Mouse (Mus musculus): ENCODE measurements around the gene Atp6v1g3. TPM values are rescaled to one million over a fixed set of nuclear protein-coding genes. Genes with fewer than 3 reads are reported as not detected.

Atp6v1g3 gene
- polyA plus RNA-seq, 1 experiment = not detected

DNA sequence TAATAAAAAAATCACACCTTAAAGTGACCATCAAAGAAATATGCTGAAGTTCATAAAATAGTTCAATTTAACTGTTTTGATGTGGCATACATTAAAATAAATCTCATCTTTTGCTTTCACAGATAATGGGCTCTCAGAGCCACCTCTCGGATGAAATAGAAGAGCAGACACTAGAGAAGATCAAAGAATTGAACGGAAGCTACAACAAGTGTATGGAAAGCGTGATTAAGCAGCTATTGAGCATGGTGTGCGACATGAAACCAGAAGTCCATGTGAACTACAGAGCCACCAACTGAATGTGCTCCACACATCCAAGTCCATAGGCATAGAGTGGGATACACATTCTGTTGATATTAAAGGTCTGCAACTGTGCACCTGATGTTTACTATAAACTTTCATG is 14.1 kb downstream of the Atp6v1g3 start:
- no peak overlapping the region for H3K4me3 ChIP-seq (ENCODE audit: insufficient read depth, low read length)
- TF ChIP-seq CTCF (IDR thresholded peaks at IDR 0.05; ENCODE audit: borderline replicate concordance, insufficient read depth, low read length) = no peak
- no peak for TF ChIP-seq POLR2A (IDR thresholded peaks at IDR 0.05; ENCODE audit: low read depth, low read length)

DNA sequence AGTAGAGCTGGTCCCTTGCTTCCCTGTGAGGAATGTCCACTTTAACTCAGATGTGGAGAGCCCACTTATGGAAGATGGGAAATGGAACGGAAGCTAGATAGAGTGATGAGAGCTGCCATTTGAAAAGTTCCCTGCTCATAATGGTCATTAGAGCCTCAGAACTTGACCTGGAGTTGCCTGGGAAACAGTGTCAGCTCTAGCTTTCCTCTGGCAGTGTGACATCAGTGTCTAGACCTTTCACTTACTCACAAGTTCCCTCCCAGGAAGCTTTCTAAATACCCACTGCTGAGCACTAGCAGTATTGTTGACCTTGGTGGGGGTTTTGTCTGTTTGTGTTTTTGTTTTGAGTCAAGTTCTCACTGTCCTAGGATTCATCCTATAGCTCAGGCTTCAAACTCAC is 15.2 kb downstream of the Atp6v1g3 start:
- Histone ChIP-seq H3K27ac (ENCODE audit: insufficient read depth, low read length) (peak overlapping the region; percentile 13; the same call in 1 of the 2 replicates), H3K4me3 (ENCODE audit: insufficient read depth, low read length) (no peak overlapping the region)
- TF ChIP-seq CTCF (IDR thresholded peaks at IDR 0.05; ENCODE audit: borderline replicate concordance, insufficient read depth, low read length) = no peak
- TF ChIP-seq POLR2A (IDR thresholded peaks at IDR 0.05; ENCODE audit: low read depth, low read length) = no peak

More for the DNA sequence above, 14.1 kb downstream of the Atp6v1g3 start:
- Histone ChIP-seq H3K27ac (ENCODE audit: insufficient read depth, low read length) (no peak overlapping the region), H3K4me1 (ENCODE audit: control insufficient read depth, insufficient read depth, low read length) (peaks cover 10% of the 10 kb centered on the region)

DNA sequence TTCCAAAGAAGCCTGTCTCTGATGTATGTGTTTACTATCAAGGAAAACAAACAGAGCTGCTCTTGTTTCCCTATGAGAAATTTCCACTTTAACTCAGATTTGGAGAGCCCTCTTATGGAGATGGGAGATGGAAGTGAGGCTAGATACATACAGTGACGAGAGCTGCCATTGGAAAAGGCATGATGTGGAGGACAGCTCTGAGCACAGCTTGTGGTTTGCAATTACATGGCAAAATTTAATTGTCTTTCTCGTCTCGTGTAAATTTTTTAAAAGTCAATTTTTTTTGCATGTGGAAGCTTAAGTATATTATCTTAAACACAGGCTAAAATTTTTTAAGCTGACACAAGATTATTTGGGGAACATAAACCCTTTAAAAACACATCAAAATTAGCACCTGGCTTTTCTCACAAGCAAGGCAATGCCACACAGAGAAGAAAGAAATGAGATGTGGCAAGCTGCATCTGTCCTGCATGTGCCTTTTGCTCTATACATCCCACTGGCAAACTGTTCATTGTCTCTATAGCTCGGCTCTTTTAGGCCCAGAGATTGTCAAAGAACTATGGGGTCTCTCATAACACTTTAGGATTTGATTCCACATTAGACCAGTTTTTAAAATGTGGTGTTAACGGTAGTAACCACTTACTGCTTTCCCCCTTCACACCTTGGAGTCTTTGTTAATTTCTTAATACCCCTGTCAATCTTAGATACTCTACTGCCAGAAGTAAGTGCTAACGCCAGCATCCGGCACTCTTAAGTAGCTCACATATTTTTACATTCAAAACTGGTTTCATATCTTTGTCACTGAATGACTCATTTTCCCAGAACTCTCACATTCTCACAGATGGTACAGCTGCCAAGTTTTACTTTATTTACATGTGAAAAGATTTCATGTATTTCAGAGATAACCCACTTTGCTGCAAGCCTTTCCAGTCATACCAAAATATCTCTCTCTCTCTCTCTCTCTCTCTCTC is 16.2 kb downstream of the Atp6v1g3 start:
- TF ChIP-seq CTCF (IDR thresholded peaks at IDR 0.05; ENCODE audit: borderline replicate concordance, insufficient read depth, low read length) (no peak), POLR2A (IDR thresholded peaks at IDR 0.05; ENCODE audit: low read depth, low read length) (no peak)
- Histone ChIP-seq H3K4me3 (ENCODE audit: insufficient read depth, low read length) (no peak overlapping the region), H3K27ac (ENCODE audit: insufficient read depth, low read length) (peak overlapping the region; percentile 40), H3K4me1 (ENCODE audit: control insufficient read depth, insufficient read depth, low read length) (peaks cover 10% of the 10 kb centered on the region)

More for the DNA sequence above, 15.2 kb downstream of the Atp6v1g3 start:
- peaks cover 10% of the 10 kb centered on the region for H3K4me1 ChIP-seq (ENCODE audit: control insufficient read depth, insufficient read depth, low read length)

DNA sequence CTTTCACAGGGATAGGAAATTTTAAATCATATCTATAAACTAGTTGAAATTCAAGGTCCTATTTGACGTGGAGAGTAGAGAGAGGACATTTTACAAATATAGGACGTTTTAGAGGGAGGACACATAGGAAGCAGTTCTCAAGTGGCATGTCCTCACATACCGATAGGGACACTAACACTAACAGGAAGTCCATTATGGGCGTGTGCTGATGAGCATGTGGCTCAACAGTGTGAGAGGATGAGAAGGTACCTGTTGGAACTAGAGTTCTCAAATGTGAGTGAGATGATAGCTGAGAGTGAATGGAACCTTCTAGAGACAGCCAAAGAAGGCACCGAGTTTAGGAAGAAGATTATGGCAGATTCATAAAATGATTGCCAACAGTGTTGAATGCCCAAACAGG is 17.9 kb downstream of the Atp6v1g3 start:
- no peak overlapping the region for H3K4me3 ChIP-seq (ENCODE audit: insufficient read depth, low read length)
- H3K4me1 ChIP-seq (ENCODE audit: control insufficient read depth, insufficient read depth, low read length) = peaks cover 10% of the 10 kb centered on the region
- TF ChIP-seq CTCF (IDR thresholded peaks at IDR 0.05; ENCODE audit: borderline replicate concordance, insufficient read depth, low read length) = no peak
- no peak for TF ChIP-seq POLR2A (IDR thresholded peaks at IDR 0.05; ENCODE audit: low read depth, low read length)
- H3K27ac ChIP-seq (ENCODE audit: insufficient read depth, low read length) = no peak overlapping the region

DNA sequence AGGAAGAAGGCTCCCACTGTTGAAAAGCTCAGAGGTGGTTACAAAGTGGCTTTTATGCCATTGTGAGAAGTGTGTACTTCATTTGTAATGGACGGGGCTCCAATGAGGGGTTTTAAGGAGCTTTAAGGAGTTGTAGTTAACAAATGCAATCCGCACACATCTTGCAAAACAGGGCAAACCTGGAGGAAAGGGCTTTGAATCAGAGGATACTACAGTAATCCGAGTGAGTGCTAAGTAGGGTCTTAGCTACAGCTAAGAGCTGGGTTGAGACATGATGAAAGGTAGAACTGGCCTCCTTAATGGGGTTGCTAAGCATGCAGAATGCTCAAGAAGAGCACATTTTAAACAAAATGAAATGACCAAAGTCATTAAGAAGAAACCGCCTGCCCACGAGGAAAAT is 20.9 kb downstream of the Atp6v1g3 start:
- peaks cover 5% of the 10 kb centered on the region for H3K4me1 ChIP-seq (ENCODE audit: control insufficient read depth, insufficient read depth, low read length)
- H3K4me3 ChIP-seq (ENCODE audit: insufficient read depth, low read length) = no peak overlapping the region
- TF ChIP-seq CTCF (IDR thresholded peaks at IDR 0.05; ENCODE audit: borderline replicate concordance, insufficient read depth, low read length) = no peak
- TF ChIP-seq POLR2A (IDR thresholded peaks at IDR 0.05; ENCODE audit: low read depth, low read length) = no peak
- H3K27ac ChIP-seq (ENCODE audit: insufficient read depth, low read length) = no peak overlapping the region

DNA sequence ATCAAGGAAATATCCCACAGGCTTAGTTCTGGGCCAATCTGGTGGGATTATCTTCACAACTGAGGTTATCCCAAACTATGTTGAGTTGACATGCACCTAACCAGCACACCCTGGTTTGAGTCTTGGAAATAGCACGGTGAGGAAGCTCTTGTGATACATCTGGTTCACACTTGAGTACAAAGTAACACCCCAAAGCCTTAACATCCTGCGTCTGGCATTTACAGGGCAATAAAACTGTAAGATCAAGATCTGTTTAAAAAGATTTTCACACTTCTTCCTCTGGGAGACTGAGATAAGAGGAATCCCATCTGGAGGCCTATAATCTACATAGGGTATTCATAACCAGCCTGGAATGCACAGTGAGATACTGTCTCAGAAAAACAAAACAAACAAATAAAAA is 24.6 kb downstream of the Atp6v1g3 start:
- no peaks in the 10 kb centered on the region for H3K4me1 ChIP-seq (ENCODE audit: control insufficient read depth, insufficient read depth, low read length)
- TF ChIP-seq CTCF (IDR thresholded peaks at IDR 0.05; ENCODE audit: borderline replicate concordance, insufficient read depth, low read length) (no peak), POLR2A (IDR thresholded peaks at IDR 0.05; ENCODE audit: low read depth, low read length) (no peak)
- no peak overlapping the region for H3K27ac ChIP-seq (ENCODE audit: insufficient read depth, low read length)
- H3K4me3 ChIP-seq (ENCODE audit: insufficient read depth, low read length) = no peak overlapping the region

DNA sequence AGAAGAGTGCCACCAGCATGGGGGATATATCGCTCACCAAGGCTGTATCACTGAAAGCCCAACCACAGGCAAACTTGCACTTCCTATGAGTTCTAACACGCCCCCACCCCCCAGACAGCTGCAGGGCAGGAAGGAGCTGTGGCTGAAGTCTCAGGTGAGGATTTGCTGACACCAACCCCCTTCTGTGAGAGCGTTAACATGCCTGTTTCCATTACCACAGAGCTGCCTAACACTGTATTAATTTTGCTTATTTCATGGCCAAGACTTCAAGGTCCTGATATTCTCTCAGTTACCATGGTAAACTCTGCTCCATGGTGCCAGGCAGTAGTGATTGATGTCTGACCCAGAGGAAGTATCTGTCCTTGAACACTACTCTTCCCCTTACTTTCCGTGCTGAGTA is 26.0 kb downstream of the Atp6v1g3 start:
- no peak overlapping the region for H3K4me3 ChIP-seq (ENCODE audit: insufficient read depth, low read length)
- TF ChIP-seq POLR2A (IDR thresholded peaks at IDR 0.05; ENCODE audit: low read depth, low read length) (no peak), CTCF (IDR thresholded peaks at IDR 0.05; ENCODE audit: borderline replicate concordance, insufficient read depth, low read length) (no peak)
- no peaks in the 10 kb centered on the region for H3K4me1 ChIP-seq (ENCODE audit: control insufficient read depth, insufficient read depth, low read length)
- H3K27ac ChIP-seq (ENCODE audit: insufficient read depth, low read length) = no peak overlapping the region

DNA sequence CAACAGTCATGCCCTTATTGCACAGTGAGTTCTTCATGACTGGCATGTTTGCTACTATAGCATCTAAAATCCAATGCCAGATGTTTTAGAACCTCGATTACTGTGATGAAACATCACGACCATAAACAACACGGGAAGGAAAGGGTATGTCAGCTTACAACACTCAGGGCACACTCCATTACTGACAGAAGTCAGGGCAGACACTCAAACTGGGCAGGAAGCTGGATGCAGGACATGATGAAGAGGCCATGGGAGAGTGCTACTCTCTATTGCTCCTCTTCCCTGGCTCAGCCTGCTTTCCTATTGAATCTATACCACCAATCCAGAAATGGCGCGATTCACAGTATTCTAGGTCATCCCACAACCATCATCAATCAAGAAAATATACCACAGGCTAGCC is 28.4 kb downstream of the Atp6v1g3 start:
- no peak overlapping the region for H3K27ac ChIP-seq (ENCODE audit: insufficient read depth, low read length)
- H3K4me3 ChIP-seq (ENCODE audit: insufficient read depth, low read length) = no peak overlapping the region
- H3K4me1 ChIP-seq (ENCODE audit: control insufficient read depth, insufficient read depth, low read length) = no peaks in the 10 kb centered on the region
- TF ChIP-seq POLR2A (IDR thresholded peaks at IDR 0.05; ENCODE audit: low read depth, low read length) (no peak), CTCF (IDR thresholded peaks at IDR 0.05; ENCODE audit: borderline replicate concordance, insufficient read depth, low read length) (no peak)

DNA sequence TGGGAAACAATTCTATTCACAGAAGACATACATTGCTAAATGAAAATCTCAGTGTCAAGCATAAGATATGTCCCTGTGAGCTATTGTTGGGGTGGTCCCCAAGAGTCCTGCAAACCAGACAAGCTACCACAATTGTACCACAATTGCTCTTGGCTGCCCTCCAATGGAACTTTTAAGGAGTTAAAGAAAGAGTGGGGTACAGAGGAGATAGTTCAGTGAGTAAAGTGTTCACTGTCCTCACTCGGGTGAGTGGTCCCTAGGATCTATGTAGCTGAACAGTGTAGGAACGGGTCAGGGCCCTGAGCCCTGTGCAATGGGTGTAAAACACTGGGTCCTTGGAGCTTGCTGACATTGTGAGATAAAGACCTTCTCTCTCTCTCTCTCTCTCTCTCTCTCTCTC is 29.2 kb downstream of the Atp6v1g3 start:
- no peak overlapping the region for H3K4me3 ChIP-seq (ENCODE audit: insufficient read depth, low read length)
- H3K27ac ChIP-seq (ENCODE audit: insufficient read depth, low read length) = no peak overlapping the region
- no peaks in the 10 kb centered on the region for H3K4me1 ChIP-seq (ENCODE audit: control insufficient read depth, insufficient read depth, low read length)
- TF ChIP-seq POLR2A (IDR thresholded peaks at IDR 0.05; ENCODE audit: low read depth, low read length) = no peak
- TF ChIP-seq CTCF (IDR thresholded peaks at IDR 0.05; ENCODE audit: borderline replicate concordance, insufficient read depth, low read length) = no peak

DNA sequence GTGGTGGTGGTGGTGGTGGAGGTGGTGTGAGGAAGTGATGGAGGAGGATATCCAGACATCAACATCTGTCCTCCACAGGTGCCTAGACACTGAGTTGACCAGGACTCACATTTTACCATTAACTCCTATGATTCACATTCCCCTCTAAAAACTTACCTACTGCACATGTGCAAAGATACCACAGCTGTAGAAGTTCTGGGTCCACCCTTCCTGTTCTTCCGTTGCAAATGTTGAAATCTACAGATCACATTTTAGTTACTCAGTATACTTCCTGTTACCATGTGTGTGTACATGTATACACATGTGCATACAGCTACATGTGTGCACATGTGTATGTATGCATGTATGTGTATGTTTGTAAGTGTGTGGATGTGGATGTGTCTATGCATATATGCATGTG is 29.8 kb downstream of the Atp6v1g3 start:
- no peaks in the 10 kb centered on the region for H3K4me1 ChIP-seq (ENCODE audit: control insufficient read depth, insufficient read depth, low read length)
- no peak overlapping the region for H3K4me3 ChIP-seq (ENCODE audit: insufficient read depth, low read length)
- TF ChIP-seq POLR2A (IDR thresholded peaks at IDR 0.05; ENCODE audit: low read depth, low read length) = no peak
- no peak for TF ChIP-seq CTCF (IDR thresholded peaks at IDR 0.05; ENCODE audit: borderline replicate concordance, insufficient read depth, low read length)
- no peak overlapping the region for H3K27ac ChIP-seq (ENCODE audit: insufficient read depth, low read length)
